Mouse (Mus musculus): Measurements from ENCODE around the gene Ube2e3. TPM values are rescaled to one million over a fixed set of nuclear protein-coding genes. Genes with fewer than 3 reads are reported as not detected.

The Ube2e3 gene
- 28.9 and 31.4 TPM in 2 replicates for polyA plus RNA-seq (2012; ENCODE audit: insufficient read depth, insufficient read length, missing spikeins)

DNA sequence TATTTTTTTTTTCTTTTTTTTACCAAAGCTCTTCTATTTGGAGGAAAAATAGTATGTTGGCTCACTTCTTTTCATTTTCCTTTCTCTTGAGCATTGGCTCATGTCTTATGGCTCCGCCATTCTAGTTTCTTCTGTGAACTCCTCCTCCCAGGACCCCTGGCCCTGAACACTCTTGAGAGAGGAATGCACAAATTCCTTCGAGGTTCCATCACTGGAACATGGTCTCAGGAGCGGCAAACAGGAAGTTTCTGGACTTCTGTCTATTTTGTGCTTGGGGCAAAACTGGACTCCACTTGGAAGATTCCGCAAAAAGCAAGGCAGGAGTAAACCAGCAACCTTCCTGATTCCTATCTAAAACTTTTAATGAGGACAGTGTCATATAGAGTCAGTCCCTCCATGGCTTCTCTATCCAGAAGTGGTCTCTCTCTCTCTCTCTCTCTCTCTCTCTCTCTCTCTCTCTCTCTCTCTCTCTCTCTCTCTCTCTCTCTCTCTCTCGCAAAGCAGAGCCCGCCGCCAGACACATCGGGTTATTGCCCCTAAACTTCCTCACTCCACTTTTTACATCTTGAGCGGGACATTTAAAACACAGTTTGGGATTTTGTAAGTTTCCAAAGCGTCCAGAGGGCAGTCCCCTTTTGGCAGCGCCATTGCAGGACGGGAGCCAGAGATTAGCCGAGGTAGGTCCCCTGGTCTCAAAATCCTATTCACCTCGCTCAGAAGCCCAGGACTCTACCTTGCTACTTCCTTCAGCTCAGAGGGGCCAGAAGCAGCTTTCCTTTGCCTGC, at the start of gene Ube2e3:
TSS of gene Ube2e3 (plus strand) at position 399 of the 785 bp plus-strand sequence.
- H3K27ac ChIP-seq (replicated peaks; ENCODE audit: low read depth, low read length), result peak within 1 kb of the TSS; percentile 44; the same call in 1 of the 2 replicates
- peaks cover 6% of the 10 kb centered on the region for H3K4me1 ChIP-seq (ENCODE audit: control insufficient read depth, insufficient read depth, insufficient read length, low read length)
- H3K4me3 ChIP-seq (ENCODE audit: insufficient read depth, low read depth, low read length), result peak within 1 kb of the TSS; percentile 79

DNA sequence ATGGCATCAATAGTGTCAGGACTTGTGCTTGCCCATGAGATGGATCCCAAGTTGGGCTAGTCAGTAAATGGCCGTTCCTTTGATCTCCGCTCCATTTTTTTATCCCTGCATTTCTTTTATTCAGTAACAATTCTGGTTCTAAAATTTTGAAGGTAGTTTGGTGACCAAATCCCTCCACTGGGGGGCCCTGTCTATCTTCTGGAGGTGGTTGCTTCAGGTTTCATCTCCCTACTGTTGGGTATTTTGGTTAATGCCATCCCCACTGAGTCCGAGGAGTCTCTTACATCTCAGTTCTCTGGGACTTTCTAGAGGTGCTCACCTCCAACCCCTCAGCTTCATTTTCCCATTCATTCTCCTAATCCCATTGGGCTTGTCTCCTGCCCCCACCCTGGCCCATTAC, 38.0 kb upstream of the Ube2e3 start:
- H3K4me1 ChIP-seq (ENCODE audit: control insufficient read depth, insufficient read depth, insufficient read length, low read length), result no peaks in the 10 kb centered on the region
- no peak overlapping the region for H3K4me3 ChIP-seq (ENCODE audit: insufficient read depth, low read depth, low read length)
- no peak overlapping the region for H3K27ac ChIP-seq (replicated peaks; ENCODE audit: low read depth, low read length)

DNA sequence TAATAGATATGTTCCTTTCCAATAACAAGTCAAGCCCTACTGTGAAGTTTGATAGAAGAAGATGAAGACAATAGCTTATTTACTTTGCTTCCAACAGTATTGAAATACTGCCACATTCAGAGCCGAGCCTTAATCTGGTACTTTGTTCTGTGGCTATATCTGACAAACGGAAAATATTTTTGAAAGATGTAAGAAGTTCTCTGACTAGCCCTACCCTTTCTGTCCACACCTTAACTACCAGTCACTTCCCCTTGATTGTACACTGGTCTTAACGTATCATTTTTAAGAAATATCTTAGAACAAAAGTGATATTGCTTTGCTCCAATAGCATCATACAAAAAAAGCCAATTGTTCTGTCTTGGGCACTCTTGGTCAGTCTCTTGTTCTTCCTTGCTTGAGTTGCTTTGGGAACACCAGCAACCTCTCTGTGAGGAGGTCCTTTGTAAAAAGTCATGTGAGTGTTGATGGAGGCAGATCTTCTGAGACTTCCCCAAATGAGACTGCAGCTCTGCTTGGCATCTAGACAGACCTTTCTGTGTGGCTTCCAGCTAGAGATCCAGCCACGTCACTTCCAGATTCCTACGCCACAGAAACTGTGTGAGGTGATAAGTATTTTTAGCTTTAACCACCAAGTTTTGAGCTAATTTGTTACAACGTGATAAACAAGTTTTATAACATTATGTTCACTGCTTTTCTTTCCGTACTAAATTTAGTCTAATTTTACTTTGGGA, 26.3 kb upstream of the Ube2e3 start:
- Histone ChIP-seq H3K4me3 (ENCODE audit: insufficient read depth, low read depth, low read length) (no peak overlapping the region), H3K4me1 (ENCODE audit: control insufficient read depth, insufficient read depth, insufficient read length, low read length) (no peaks in the 10 kb centered on the region), H3K27ac (replicated peaks; ENCODE audit: low read depth, low read length) (no peak overlapping the region)

DNA sequence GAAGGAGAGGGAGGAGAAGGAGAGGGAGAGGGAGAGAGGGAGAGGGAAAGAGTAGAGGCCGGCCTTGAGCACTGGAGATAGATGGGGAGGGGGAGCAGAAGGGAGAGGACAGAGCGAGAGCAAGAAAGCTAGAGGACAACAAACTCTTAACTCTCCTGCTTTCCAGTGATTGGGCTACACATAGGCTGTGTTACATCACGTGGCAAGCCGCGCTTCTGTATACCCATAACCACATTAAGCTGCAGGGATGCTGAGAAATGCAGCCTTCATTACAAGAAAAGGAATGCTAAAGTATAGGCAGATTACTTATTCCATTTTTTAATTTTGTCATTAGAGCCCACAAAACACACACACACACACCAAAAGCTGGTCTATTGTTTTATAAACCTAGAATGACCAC, 23.6 kb upstream of the Ube2e3 start:
- no peaks in the 10 kb centered on the region for H3K4me1 ChIP-seq (ENCODE audit: control insufficient read depth, insufficient read depth, insufficient read length, low read length)
- no peak overlapping the region for H3K4me3 ChIP-seq (ENCODE audit: insufficient read depth, low read depth, low read length)
- no peak overlapping the region for H3K27ac ChIP-seq (replicated peaks; ENCODE audit: low read depth, low read length)

DNA sequence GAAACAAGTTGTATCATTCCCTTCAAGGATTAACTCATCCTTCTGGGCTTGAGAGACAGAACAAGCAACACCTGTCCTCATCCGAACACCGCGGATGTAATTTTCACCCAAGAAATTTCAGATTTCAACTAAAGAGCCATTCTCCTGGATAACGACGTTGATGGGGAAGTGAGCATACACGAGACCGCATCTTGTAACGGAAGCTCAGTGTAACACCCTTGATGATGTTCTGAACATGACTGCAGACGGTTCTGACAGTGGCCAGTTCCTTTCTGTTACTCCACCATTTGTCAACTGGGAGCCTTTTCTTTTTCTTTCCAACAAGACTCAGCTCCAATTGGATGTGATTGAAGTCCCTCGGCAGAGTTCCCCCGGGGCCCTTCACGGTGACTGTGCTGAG, 22.6 kb upstream of the Ube2e3 start:
- H3K4me3 ChIP-seq (ENCODE audit: insufficient read depth, low read depth, low read length), result no peak overlapping the region
- no peaks in the 10 kb centered on the region for H3K4me1 ChIP-seq (ENCODE audit: control insufficient read depth, insufficient read depth, insufficient read length, low read length)
- H3K27ac ChIP-seq (replicated peaks; ENCODE audit: low read depth, low read length), result no peak overlapping the region

DNA sequence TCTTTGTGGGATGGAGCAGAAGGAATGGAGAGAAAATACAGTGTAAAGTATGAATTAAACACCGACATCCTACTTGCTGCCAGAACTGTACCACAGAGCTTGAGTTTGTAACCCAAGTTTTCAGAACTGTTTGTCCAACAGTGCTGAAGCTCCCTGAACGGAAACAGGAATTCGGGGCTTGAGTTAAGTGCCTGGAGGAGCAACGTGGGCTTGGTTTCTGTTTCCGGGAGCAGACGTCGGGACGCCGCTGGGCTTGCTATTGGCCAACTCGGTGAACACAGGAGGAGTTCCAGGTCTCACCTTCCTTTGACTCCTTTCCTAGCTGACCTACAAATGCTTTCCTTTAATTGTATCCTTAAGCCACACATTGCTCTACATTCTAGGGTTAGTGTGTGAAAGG, 22.2 kb upstream of the Ube2e3 start:
- H3K27ac ChIP-seq (replicated peaks; ENCODE audit: low read depth, low read length), result no peak overlapping the region
- H3K4me3 ChIP-seq (ENCODE audit: insufficient read depth, low read depth, low read length), result no peak overlapping the region
- H3K4me1 ChIP-seq (ENCODE audit: control insufficient read depth, insufficient read depth, insufficient read length, low read length), result no peaks in the 10 kb centered on the region

DNA sequence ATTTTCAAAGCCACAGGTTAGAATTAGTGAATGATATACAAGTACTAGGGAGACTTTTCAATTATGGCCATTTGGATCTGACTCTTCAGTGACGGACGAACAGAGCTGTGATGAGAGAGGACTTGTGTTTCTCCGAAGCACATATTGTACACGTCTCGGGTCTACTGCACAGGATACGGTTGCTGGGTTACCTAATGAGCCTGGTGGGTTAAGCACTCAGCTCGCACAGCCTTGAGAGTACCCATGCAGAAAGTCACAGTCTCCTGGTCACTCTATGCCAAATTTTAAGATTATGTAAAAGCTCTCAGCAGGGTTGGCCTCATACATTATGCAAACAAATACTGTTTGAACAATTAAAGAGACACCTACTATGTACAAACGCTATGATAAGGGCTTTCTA, 13.6 kb upstream of the Ube2e3 start:
- Histone ChIP-seq H3K27ac (replicated peaks; ENCODE audit: low read depth, low read length) (no peak overlapping the region), H3K4me3 (ENCODE audit: insufficient read depth, low read depth, low read length) (no peak overlapping the region), H3K4me1 (ENCODE audit: control insufficient read depth, insufficient read depth, insufficient read length, low read length) (no peaks in the 10 kb centered on the region)

DNA sequence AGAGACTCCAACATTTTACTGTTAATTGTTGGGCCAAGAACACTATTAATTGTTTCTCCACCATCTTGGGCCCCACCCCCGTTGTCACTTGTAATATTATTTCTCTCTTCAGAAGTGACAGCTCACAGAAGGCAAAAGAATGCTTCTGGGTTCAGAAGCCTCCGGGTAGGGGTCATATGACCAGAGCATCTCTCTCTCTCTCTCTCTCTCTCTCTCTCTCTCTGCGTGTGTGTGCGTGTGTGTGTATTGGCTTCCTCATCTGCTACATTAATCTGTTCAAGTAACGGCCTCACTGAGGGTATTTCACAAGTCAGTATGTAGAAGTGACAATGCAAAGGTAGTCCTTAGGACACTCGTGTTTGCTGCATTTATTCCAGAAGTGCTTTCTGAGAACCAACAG, 9.3 kb upstream of the Ube2e3 start:
- Histone ChIP-seq H3K4me3 (ENCODE audit: insufficient read depth, low read depth, low read length) (no peak overlapping the region), H3K27ac (replicated peaks; ENCODE audit: low read depth, low read length) (no peak overlapping the region)

DNA sequence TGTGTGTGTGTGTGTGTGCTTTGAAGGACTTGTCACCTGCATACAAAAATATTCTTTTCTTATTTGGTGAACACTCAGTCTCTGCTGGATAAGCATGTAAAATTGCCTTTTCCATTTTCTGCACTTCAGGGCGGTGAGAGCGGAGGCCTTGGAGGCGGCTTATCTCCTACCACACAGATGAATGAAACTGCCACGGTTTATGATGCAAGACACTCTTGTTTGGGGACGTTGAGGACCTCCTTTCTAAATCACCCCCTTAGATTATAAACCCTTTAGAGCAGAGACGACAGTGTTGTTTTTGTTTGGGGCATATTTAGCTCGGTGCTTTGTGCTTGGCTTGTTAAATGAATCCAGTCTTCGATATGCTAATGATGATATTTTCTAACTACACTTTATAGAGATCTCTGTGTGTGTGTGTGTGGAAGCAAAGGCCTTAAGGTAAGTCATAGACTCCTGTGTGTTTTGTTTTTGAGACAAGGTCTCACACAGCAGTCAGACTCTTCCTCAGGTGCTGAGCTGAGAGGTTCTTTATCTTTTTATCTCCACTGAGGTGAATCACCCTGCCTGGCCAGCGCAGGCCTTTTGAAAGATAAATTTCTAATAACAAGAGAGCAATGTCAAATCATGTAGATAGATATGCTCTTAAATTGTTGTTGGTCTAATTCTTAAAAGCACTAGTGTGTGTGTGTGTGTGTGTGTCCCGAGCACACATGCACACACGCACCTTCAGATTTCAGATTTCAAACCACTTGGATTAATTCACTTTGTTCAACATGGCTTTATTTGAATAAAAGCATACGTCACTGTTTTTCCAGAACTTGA, 8.4 kb upstream of the Ube2e3 start:
- no peak overlapping the region for H3K4me3 ChIP-seq (ENCODE audit: insufficient read depth, low read depth, low read length)
- H3K4me1 ChIP-seq (ENCODE audit: control insufficient read depth, insufficient read depth, insufficient read length, low read length), result no peaks in the 10 kb centered on the region
- H3K27ac ChIP-seq (replicated peaks; ENCODE audit: low read depth, low read length), result no peak overlapping the region

More for the DNA sequence above, 9.3 kb upstream of the Ube2e3 start:
- no peaks in the 10 kb centered on the region for H3K4me1 ChIP-seq (ENCODE audit: control insufficient read depth, insufficient read depth, insufficient read length, low read length)

DNA sequence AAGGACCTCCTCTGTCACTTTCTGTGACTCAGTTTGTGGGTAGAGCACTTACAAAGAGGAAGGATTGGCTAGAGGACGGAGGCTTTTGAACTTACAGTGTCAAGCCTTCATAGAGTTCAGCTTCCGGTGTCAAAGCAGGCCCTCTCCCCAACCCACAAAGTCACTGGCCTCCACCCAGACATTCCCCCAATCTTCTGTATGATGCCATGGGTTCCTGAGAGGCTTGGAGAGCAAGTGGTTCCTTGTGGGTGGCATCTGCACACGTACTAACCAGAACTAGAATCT, 7.9 kb upstream of the Ube2e3 start:
- Histone ChIP-seq H3K4me1 (ENCODE audit: control insufficient read depth, insufficient read depth, insufficient read length, low read length) (no peaks in the 10 kb centered on the region), H3K27ac (replicated peaks; ENCODE audit: low read depth, low read length) (no peak overlapping the region), H3K4me3 (ENCODE audit: insufficient read depth, low read depth, low read length) (no peak overlapping the region)

DNA sequence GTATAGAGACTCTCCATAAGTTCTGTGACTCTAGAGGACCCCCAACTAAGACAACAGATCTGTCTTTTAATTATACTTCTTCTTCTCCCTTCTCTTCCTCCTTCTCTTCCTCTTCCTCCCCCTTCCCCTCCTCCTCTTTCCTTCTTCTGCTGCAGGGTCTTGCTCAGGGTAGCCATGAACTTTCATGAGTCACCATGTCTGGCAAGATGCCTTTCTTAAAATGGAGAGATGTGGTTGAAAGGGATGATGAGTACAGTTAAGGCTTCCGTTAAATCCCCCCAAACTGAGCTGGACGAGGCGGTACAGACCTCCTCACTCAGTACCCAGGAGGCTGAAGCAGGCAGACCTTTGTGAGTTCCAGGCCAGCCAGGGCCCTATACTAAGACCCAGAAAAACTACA, 3.8 kb upstream of the Ube2e3 start:
- H3K4me3 ChIP-seq (ENCODE audit: insufficient read depth, low read depth, low read length), result no peak overlapping the region
- no peak overlapping the region for H3K27ac ChIP-seq (replicated peaks; ENCODE audit: low read depth, low read length)
- no peaks in the 10 kb centered on the region for H3K4me1 ChIP-seq (ENCODE audit: control insufficient read depth, insufficient read depth, insufficient read length, low read length)

DNA sequence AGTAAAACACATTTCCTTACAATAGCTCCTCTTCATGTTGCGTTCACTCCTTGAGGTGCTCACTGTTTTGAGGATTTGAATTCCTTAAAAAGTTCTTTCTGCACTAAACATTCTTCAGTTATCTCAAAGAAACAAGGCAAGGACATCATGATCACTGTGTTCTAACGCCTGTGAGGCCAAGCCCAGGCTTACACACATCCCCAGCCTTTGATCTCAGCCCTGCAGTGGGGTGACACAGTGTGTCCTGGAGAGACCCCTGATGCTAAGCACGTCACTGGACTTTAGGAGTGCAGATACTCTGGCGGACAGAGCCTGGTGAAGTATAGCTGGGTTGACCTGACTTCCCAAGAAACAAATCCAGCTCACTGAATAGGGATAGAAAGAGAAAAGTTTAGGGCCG, 3.1 kb upstream of the Ube2e3 start:
- Histone ChIP-seq H3K4me1 (ENCODE audit: control insufficient read depth, insufficient read depth, insufficient read length, low read length) (no peaks in the 10 kb centered on the region), H3K27ac (replicated peaks; ENCODE audit: low read depth, low read length) (no peak overlapping the region), H3K4me3 (ENCODE audit: insufficient read depth, low read depth, low read length) (no peak overlapping the region)

DNA sequence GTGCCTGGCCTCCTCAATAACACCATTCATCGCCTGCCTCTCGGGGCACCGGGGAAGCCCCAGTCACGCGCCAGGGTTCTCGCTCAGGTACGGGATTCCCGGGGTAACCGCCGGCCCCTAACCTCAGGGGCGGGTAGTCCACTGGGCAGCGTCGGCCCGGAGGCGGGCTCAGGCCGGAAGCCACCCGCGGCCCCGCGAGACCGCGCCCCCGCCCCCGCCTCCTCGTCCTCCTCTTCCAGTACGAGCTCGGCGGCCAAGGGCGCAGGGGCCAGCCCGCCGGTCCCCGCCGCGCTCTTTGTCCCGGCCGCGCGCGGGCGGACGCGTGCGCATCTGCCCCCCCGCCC, 559 bp downstream of the Ube2e3 start:
- Histone ChIP-seq H3K4me1 (ENCODE audit: control insufficient read depth, insufficient read depth, insufficient read length, low read length) (peaks cover 6% of the 10 kb centered on the region), H3K4me3 (ENCODE audit: insufficient read depth, low read depth, low read length) (peak overlapping the region; percentile 66), H3K27ac (replicated peaks; ENCODE audit: low read depth, low read length) (no peak overlapping the region)

DNA sequence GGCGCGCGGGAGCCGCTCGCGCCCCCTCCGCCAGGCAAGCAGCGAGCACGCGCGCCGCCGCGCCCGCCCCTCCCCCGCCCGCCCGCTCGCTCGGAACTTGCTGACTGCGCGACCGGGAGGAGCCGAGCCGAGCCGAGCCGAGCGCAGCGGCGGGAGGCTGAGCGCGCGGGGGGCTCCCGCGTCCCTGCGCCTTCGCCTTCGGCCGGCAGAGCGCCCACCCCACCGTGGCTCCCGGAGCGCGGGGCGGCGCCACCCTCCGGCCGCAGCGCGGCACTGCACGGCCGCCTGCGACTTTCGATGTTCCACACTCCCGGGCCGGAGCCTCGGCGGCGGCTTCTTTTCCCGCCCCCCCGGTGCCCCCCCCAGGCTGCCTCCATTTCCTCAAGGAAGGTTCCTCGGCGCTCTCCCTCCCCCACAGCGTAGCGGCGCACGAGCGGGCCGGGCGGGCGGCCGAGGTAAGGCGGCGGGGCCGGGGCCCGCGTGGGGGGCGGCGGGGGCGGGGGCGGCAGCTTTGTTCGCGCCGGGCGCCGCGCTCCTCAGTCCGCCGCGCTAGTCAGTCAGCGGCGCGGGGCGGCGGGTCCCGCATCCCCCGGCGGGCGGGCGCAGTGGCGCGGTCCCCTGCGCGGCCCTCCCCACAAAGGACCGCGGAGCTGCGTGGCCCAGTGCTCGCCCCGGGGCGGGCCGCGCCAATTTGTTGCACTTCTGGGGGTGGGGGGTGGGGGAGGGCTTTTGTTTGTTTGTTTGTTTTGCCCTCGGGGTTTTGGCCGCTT, 1.2 kb downstream of the Ube2e3 start:
- peaks cover 6% of the 10 kb centered on the region for H3K4me1 ChIP-seq (ENCODE audit: control insufficient read depth, insufficient read depth, insufficient read length, low read length)
- H3K27ac ChIP-seq (replicated peaks; ENCODE audit: low read depth, low read length), result peak overlapping the region; percentile 44; the same call in 1 of the 2 replicates
- H3K4me3 ChIP-seq (ENCODE audit: insufficient read depth, low read depth, low read length), result peak overlapping the region; percentile 79

Data from brown adipose tissue, adult 24 weeks (tissue).